Mouse (Mus musculus) embryo, embryonic 10 days (tissue): Measurements from ENCODE around the gene 4933406M09Rik.

Experiments
- DNase-seq: peaks from one replicate; pipeline ENCODE4 v3.0.0-alpha.2; 2015; ENCODE audit warnings: low spot score

4933406M09Rik gene

DNA sequence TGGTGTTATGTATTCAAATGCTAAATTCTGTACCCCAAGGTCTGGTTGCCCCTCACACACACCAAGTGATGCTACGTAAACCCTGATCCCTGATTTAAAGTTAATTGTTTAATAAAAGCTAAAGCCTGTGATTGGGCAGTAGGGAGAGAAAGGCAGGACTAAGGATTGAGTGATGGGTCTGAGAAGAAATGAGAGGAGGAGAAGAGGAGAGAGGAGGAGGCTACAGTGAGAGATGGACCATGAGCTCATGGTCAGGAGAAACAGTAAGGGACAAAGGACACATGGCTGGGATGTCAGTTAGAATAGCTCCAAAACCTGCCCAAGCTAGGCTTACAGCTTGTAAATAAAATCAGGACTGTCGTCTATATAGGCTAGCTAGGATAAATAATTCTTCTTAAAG lies 4.7 kb upstream of the 4933406M09Rik start:
- DNase-seq: no peak

- peak; percentile 50 for DNase-seq
Measured at GRCm38 (mm10) chr1:134381795-134382625, 3.7 kb upstream of the 4933406M09Rik start.

- no peak for DNase-seq
Measured at GRCm38 (mm10) chr1:134384581-134384980, 1.2 kb upstream of the 4933406M09Rik start.

GRCm38 (mm10) chr1:134385176-134385575 lies 564 bp upstream of the 4933406M09Rik start:
- no peak for DNase-seq

DNA sequence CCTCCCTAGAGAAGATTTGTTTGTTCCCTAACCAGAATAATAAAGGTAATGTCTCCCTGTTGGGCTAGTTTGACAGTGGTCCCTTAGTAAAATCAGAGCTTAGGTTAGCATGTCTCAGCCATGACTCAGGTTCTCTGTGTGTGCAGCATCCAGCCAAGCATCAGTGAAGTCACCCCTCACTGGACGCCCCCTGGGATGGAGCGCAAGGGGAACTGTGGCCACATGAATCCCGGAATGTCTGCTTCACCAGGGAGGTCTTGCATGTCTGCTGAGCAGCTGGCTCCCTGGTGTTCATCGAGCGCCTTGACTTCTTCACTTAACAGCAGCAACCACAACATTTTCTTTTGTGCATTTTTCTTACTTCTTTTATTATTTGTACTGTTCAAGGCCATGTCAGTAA lies 8.1 kb downstream of the 4933406M09Rik start:
- no peak for DNase-seq

DNA sequence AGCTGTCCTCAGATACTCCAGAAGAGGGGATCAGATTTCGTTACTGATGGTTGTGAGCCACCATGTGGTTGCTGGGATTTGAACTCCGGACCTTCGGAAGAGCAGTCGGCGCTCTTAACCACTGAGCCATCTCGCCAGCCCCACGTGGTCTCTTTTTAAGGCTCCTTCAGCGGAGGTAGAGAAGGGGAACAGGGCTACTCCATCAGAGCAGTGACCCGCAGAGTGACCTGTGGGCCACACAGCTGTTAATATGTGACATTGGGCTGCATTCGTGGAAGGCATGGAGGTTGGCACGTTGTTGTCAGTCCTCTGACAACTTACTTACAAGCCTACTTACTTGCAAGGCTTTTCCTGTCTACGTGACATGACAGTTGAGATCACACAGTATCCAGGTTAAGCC lies 12.5 kb downstream of the 4933406M09Rik start:
- no peak for DNase-seq

DNA sequence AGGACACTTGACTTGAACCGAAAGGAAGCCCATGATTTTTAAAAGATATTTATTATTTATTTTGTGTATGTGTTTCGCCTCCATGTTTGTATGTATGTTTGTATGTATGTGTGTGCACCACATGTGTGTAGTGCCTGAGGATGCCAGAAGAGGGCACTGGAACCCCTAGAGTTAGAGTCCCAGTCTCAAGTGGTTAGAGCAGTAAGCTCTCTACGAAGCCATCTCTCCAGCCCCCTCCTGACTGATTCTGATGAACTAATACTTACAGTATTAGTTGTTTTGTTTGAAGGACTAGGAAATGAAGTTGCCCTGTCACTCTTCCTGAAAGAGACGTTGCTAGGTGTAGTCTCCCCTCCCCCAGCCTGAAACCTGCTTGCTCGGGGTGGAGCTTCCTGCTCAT lies 14.0 kb downstream of the 4933406M09Rik start:
- no peak for DNase-seq

GRCm38 (mm10) chr1:134405509-134406413 lies 20.0 kb downstream of the 4933406M09Rik start, which contains the start of gene Cyb5r1:
Gene Cyb5r1, plus strand, starts transcription at chr1:134405559.
- DNase-seq: peak; percentile 92

- DNase-seq: no peak
Measured at GRCm38 (mm10) chr1:134406414-134406771, 20.7 kb downstream of the 4933406M09Rik start.

DNA sequence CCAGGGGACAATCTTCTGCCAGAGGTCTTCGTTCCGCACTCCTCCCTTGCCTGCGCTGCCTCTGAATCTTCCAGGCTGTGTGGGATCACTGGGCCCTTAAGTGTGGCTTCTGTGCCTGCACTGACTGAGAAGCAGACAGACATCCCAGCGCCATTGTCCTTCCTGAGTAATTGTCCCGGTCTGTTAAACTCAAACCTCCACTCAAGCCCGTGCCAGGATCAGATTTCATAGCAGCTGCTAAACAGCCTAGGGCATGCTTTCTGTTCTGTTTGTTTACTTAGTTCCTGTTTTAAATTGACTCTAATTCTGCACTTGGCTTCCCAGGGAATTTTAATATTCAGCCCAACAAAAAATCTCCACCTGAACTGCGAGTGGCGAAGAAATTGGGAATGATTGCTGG lies 22.3 kb downstream of the 4933406M09Rik start:
- DNase-seq: peak; percentile 20

- no peak for DNase-seq
Measured at GRCm38 (mm10) chr1:134411706-134412629, 26.2 kb downstream of the 4933406M09Rik start.

- DNase-seq: no peak
Measured at GRCm38 (mm10) chr1:134414038-134414437, 28.3 kb downstream of the 4933406M09Rik start.

GRCm38 (mm10) chr1:134414501-134415167 lies 28.9 kb downstream of the 4933406M09Rik start:
- DNase-seq: no peak

DNA sequence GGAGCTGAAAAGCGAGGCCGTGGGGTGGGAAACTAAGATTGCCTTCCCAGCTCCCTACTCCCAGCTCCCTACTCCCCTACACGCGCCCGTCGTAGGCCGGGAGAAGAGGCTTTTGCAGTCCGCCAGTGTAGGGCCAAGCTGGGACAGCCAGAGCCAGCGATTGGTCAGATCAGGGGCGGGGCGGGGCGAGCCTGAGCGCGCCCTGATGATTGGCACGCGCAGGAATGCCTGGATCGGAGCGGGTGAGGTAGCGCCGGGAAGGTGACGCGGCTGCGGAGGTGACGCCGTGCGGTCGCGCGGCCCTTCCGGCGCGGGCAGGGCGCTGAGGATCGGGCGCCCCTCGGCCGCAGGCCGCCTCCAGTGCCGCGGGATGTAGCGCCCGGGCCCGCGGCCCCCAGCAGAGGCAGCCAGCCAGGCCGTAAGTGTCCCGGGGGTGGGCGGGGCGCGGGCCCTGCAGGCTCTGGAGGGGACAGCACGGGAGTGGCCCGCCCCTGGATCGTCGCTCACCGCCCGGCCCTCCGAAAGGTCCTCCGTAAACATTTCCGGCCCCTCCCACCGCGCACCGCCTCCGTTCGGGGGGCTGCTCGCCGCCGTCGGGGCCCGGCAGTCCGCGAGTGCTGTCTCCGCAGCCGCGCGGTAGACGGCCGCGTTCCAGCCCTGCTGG lies 29.6 kb downstream of the 4933406M09Rik start, which contains the start of gene Adipor1:
TSS of gene Adipor1 (plus strand) at position 211 of the 664 bp plus-strand sequence.
- DNase-seq: peak; percentile 97

DNA sequence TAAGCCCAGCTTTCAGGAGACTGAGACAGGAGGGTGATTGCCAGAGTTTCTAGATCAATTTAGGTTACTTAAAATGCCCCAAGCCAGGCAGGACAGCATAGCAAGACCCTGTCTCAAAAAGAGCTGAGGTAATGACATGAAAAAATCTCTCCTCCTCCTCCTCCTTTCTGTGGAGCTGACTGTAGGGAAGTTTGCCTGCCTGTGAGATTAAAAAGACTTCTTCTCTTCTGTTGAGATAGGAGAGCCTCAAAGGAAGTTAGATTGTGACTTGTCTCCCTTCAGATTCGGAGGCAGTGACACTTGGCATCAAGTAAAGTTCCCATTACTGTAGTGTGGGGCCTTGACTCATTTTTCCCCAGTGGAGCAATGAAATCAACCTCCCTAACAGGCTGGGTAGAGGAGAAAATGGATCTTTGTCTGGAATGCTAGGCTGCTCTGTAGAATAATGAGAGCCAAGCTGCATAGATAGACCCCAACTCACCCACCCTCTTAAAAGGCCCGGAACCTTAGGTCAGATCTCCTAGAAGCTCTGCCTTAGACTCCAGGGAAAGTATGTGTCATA lies 32.8 kb downstream of the 4933406M09Rik start:
- no peak for DNase-seq

- no peak for DNase-seq
Measured at GRCm38 (mm10) chr1:134419176-134419575, 33.4 kb downstream of the 4933406M09Rik start.

DNA sequence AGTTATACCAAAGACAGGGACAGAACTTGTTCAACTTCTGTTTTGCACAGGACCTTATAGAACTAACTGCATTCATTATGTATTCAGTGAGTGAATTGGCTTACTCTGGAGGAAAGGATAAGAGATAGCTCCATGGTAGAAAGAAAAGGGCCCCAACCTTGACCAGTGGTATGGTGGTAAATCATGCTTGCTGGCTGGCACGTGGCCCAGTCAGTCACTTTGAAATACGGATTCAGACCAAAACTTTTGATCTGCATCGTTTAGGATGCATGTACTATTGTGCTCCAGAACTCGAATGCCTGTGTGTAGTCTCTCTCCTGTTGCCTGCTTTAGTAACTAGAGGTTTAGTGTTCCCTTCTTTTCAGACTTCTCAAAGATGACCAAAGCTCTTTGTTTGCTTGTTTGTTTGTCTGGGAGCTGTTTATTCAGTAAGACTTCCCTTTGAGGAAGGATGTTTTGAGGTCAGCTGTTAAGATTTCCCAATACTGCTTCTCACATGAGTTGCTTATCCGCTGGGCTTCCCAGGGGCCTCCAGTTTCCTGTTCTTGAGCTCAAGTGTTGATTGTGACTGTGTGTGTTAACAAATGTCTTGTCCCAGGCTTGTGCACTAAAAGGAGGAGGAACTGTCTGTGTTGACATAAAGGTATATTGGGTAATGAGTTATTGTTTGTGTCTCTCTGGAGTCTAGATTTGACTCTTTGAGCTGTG lies 34.2 kb downstream of the 4933406M09Rik start:
- DNase-seq: no peak

DNA sequence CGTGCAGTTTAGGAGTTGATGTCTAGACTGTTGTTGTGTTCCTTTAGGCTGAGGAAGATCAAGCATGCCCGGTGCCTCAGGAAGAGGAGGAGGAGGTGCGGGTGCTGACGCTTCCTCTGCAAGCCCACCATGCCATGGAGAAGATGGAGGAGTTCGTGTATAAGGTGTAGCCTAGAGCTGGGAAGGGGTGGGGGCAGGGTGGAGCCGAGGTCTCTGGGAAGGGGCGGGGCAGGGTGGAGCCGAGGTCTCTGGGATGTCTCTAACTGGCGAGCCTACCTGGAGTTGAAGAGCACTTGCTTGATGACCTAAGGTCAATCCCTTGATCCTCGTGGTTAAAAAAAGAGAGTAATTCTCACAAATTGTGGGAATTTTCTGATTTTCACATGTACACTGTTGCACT lies 38.2 kb downstream of the 4933406M09Rik start:
- DNase-seq: no peak

GRCm38 (mm10) chr1:134426289-134426688 lies 40.5 kb downstream of the 4933406M09Rik start:
- DNase-seq: peak; percentile 9

DNA sequence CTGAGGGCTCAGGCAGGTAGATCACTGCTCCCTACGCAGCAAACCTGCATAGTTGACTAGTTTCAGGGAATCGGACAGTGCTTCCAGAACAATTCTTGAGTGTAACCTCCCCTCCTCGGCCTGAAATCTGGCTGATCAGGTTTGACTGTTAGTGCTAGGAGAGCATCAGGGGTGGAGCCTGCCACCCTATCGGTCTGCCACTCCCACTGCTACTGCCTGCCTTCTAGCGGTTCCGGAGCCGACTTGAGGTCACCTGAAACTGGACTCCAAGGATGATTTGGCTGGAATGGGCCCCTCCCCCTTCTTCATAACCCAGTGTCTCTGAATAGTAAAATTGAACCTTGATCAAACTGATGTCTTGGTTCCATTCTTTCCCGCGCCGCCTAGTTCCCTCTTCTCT lies 47.3 kb downstream of the 4933406M09Rik start:
- no peak for DNase-seq
